ENCODE assay signal across 24 mouse cellular contexts in genomic region chr11:102290141-102290540, GRCm38 (mm10). TPM values are rescaled to one million over a fixed set of nuclear protein-coding genes. Genes with fewer than 3 reads are reported as not detected.
DNase-seq lines count a peak whose midpoint lies in the region; ATAC-seq and TF ChIP-seq lines count a peak whose summit lies in the region.
"Had no signal": no experiment of that assay in that cellular context is flagged by ENCODE, and none has a peak within 500 bp of the region (broad histone marks: within the 10 kb centered on the region; RNA-seq: fewer than 3 reads in every experiment).

No protein-coding gene starts in this region.

- intact Hi-C loops in heart, postnatal 14 days (cut with DNase I), result no loop called here

- no peak overlapping the region for H3K4me2 ChIP-seq in heart, postnatal 0 days (ENCODE audit: low read depth, low read length)
- H3K4me2 ChIP-seq in liver, embryonic 12.5 days, result no peak overlapping the region
- H3K4me2 ChIP-seq in liver, embryonic 11.5 days, result no peak overlapping the region
- H3K4me2 ChIP-seq: forebrain, embryonic 12.5 days; limb, embryonic 12.5 days; liver, embryonic 13.5 days; stomach, embryonic 15.5 days had no signal

- peaks cover 60% of the 10 kb centered on the region for H3K36me3 ChIP-seq in heart, postnatal 0 days (replicated peaks; ENCODE audit: control insufficient read depth, insufficient read depth, low read length)
- peaks cover 79% of the 10 kb centered on the region for H3K36me3 ChIP-seq in liver, embryonic 12.5 days
- peaks cover 43% of the 10 kb centered on the region for H3K36me3 ChIP-seq in liver, embryonic 11.5 days (ENCODE audit: control insufficient read depth, insufficient read depth, low read length)
- H3K36me3 ChIP-seq in E14TG2a.4 (ENCODE audit: insufficient read depth, low read length), result peaks cover 91% of the 10 kb centered on the region
- H3K36me3 ChIP-seq in ES-E14 (ENCODE audit: control insufficient read depth, insufficient read depth, low read length, poor library complexity, severe bottlenecking), result peaks cover 52% of the 10 kb centered on the region

- ATAC-seq in heart, postnatal 0 days (ENCODE audit: insufficient read depth, low read depth), result no peak
- ATAC-seq in liver, embryonic 12.5 days, result no peak
- no peak for ATAC-seq in liver, embryonic 11.5 days (replicated peaks; ENCODE audit: low FRiP score)

- H3K4me3 ChIP-seq in heart, postnatal 0 days (ENCODE audit: low read depth, low read length), result no peak overlapping the region
- H3K4me3 ChIP-seq in liver, embryonic 12.5 days, result no peak overlapping the region
- no peak overlapping the region for H3K4me3 ChIP-seq in liver, embryonic 11.5 days (ENCODE audit: low read depth, low read length)
- H3K4me3 ChIP-seq in E14TG2a.4 (replicated peaks; ENCODE audit: low read length), result 0 out of 2 replicates have a peak overlapping the region, but pooled peaks have one; percentile 10
- no peak overlapping the region for H3K4me3 ChIP-seq in ES-E14 (ENCODE audit: insufficient read depth in 1 of 2, low read depth in 1 of 2, low read length in 2 of 2, poor library complexity in 1 of 2, severe bottlenecking in 1 of 2)
- H3K4me3 ChIP-seq: forebrain, embryonic 12.5 days; limb, embryonic 12.5 days; liver, embryonic 13.5 days; stomach, embryonic 15.5 days had no signal

- WGBS in heart, postnatal 0 days, result 83% methylated on average over 4 of the region's 4 CpGs
- 83% methylated on average over 4 of the region's 4 CpGs for WGBS in liver, embryonic 12.5 days (ENCODE audit: insufficient replicate concordance)
- 88% methylated on average over 4 of the region's 4 CpGs for WGBS in liver, embryonic 11.5 days

- TF ChIP-seq EP300 in heart, postnatal 0 days (IDR thresholded peaks at IDR 0.05; ENCODE audit: low read depth), result no peak

- no peak overlapping the region for H3K27ac ChIP-seq in heart, postnatal 0 days (ENCODE audit: low read depth)
- H3K27ac ChIP-seq in liver, embryonic 12.5 days, result peak overlapping the region; percentile 16; the same call in 1 of the 2 replicates
- no peak overlapping the region for H3K27ac ChIP-seq in liver, embryonic 11.5 days (ENCODE audit: low read depth, low read length)
- H3K27ac ChIP-seq in ES-E14 (ENCODE audit: insufficient read depth, low read depth, low read length, poor library complexity, severe bottlenecking), result no peak overlapping the region; the same call in 1 of the 2 replicates
- H3K27ac ChIP-seq: forebrain, embryonic 12.5 days; limb, embryonic 12.5 days; stomach, embryonic 15.5 days had no signal

- in situ Hi-C loops in ES-E14 (cut with MboI; ENCODE audit: low sequenced_read_pairs in 2 of 2, unreplicated experiment in 2 of 2), result loop anchor here in 1 of 2 experiments (5.0 kb wide), 1 partner anchor 122 kb away; no protein-coding TSS in a partner anchor

- no peak for DNase-seq in heart, postnatal 0 days (ENCODE audit: low spot score)
- no peak for DNase-seq in heart, postnatal 14 days
- no peak for DNase-seq in liver, embryonic 11.5 days (ENCODE audit: low spot score)
- DNase-seq in ES-E14 (ENCODE audit: low read depth, low spot score), result no peak
- DNase-seq in left cerebral cortex, adult 18-20 months (ENCODE audit: low spot score in 2 of 2), result no peak
- DNase-seq: adrenal gland, postnatal 14 days; B cell, adult 2 months; cerebellum, adult 9-10 months; gastrocnemius, postnatal 36 days; kidney, adult 18-20 months; kidney, postnatal 10 days; liver, embryonic 13.5 days; lung, adult 2 months; thymus, adult 2 months; thymus, postnatal 4 days had no signal

- H3K9me3 ChIP-seq in heart, postnatal 0 days (replicated peaks; ENCODE audit: control insufficient read depth, low read length), result no peaks in the 10 kb centered on the region
- H3K9me3 ChIP-seq in liver, embryonic 12.5 days (replicated peaks), result no peaks in the 10 kb centered on the region
- H3K9me3 ChIP-seq in liver, embryonic 11.5 days (ENCODE audit: control insufficient read depth, low read length), result no peaks in the 10 kb centered on the region
- no peaks in the 10 kb centered on the region for H3K9me3 ChIP-seq in E14TG2a.4 (ENCODE audit: low read length)
- no peaks in the 10 kb centered on the region for H3K9me3 ChIP-seq in ES-E14 (ENCODE audit: control insufficient read depth, insufficient read depth, low read depth, low read length)
- H3K9me3 ChIP-seq: forebrain, embryonic 12.5 days; limb, embryonic 12.5 days; liver, embryonic 13.5 days; stomach, embryonic 15.5 days had no signal

- H3K4me1 ChIP-seq in heart, postnatal 0 days (ENCODE audit: control insufficient read depth, insufficient read depth), result peaks cover 12% of the 10 kb centered on the region
- H3K4me1 ChIP-seq in liver, embryonic 12.5 days, result peaks cover 61% of the 10 kb centered on the region
- peaks cover 21% of the 10 kb centered on the region for H3K4me1 ChIP-seq in liver, embryonic 11.5 days (replicated peaks; ENCODE audit: control insufficient read depth, insufficient read depth, low read length)
- H3K4me1 ChIP-seq in E14TG2a.4 (replicated peaks; ENCODE audit: low read depth, low read length) (peaks cover 93% of the 10 kb centered on the region), ES-E14 (ENCODE audit: control insufficient read depth in 2 of 2, insufficient read depth in 2 of 2, low read length in 2 of 2, poor library complexity in 1 of 2) (peaks cover 5 to 20% of the 10 kb centered on the region in 2 experiments; a peak in 1 of 4 replicates)

- H3K9ac ChIP-seq in heart, postnatal 0 days (replicated peaks; ENCODE audit: low read depth, low read length), result 0 out of 2 replicates have a peak overlapping the region, but pooled peaks have one; percentile 3
- H3K9ac ChIP-seq in liver, embryonic 12.5 days, result peak overlapping the region; percentile 6; the same call in 1 of the 2 replicates
- no peak overlapping the region for H3K9ac ChIP-seq in liver, embryonic 11.5 days (ENCODE audit: low read depth, low read length)
- H3K9ac ChIP-seq in ES-E14 (ENCODE audit: insufficient read depth, low read depth, low read length, poor library complexity, severe bottlenecking), result peak overlapping the region; percentile 19; the same call in 1 of the 2 replicates
- H3K9ac ChIP-seq: forebrain, embryonic 12.5 days; limb, embryonic 12.5 days; stomach, embryonic 15.5 days had no signal

- H3K27me3 ChIP-seq in heart, postnatal 0 days (ENCODE audit: control insufficient read depth, insufficient read depth, low read length), result no peaks in the 10 kb centered on the region
- no peaks in the 10 kb centered on the region for H3K27me3 ChIP-seq in liver, embryonic 12.5 days (replicated peaks)
- H3K27me3 ChIP-seq in liver, embryonic 11.5 days (replicated peaks; ENCODE audit: control insufficient read depth, insufficient read depth, low read length), result no peaks in the 10 kb centered on the region
- no peaks in the 10 kb centered on the region for H3K27me3 ChIP-seq in E14TG2a.4 (ENCODE audit: insufficient read depth, low read length)
- H3K27me3 ChIP-seq: CH12.LX; forebrain, embryonic 12.5 days; limb, embryonic 12.5 days; liver, embryonic 13.5 days; stomach, embryonic 15.5 days had no signal

- TF ChIP-seq CTCF in heart, postnatal 0 days (IDR thresholded peaks at IDR 0.05; ENCODE audit: low read depth), result no peak
- no peak for TF ChIP-seq CTCF in E14TG2a.4 (conservative IDR thresholded peaks at IDR 0.05; ENCODE audit: low read length)

RNA-seq across cellular contexts. Expression of gene Tmub2, which starts 5.4 kb away (rescaled TPM):
- total RNA-seq in heart, postnatal 0 days (2014; rRNA removed; ENCODE audit: low replicate concordance), result 57.4 and 61.7 TPM in 2 replicates
- 29.8 and 30.1 TPM in 2 replicates for polyA plus RNA-seq in heart, postnatal 0 days (2015; fragmentation: Nextera tagmentation; extraction: Ambion mirVana)
- 10 to 100 TPM; 26.6 TPM for total RNA-seq in heart, postnatal 14 days (2021)
- 28.4 and 28.9 TPM in 2 replicates for polyA plus RNA-seq in liver, embryonic 12.5 days (2016; fragmentation: Nextera tagmentation; extraction: Ambion mirVana)
- polyA plus RNA-seq in liver, embryonic 11.5 days (2014; fragmentation: Nextera tagmentation; extraction: Ambion mirVana), result 41.6 and 44.8 TPM in 2 replicates
- 33.0 and 37.2 TPM in 2 replicates for total RNA-seq in ES-E14 (2012; rRNA removed)
- 10 to 100 TPM; 65.1 to 71.0 TPM for total RNA-seq in left cerebral cortex, adult 18-20 months (2021)

RNA-seq across cellular contexts. Expression of gene Atxn7l3, which starts 6.3 kb away (rescaled TPM):
- total RNA-seq in heart, postnatal 0 days (2014; rRNA removed; ENCODE audit: low replicate concordance), result 32.5 and 36.2 TPM in 2 replicates
- 5.2 and 5.4 TPM in 2 replicates for polyA plus RNA-seq in heart, postnatal 0 days (2015; fragmentation: Nextera tagmentation; extraction: Ambion mirVana)
- total RNA-seq in heart, postnatal 14 days (2021), result 10 to 100 TPM; 26.5 to 29.5 TPM
- 7.3 and 7.5 TPM in 2 replicates for polyA plus RNA-seq in liver, embryonic 12.5 days (2016; fragmentation: Nextera tagmentation; extraction: Ambion mirVana)
- 11.4 and 14.7 TPM in 2 replicates for polyA plus RNA-seq in liver, embryonic 11.5 days (2014; fragmentation: Nextera tagmentation; extraction: Ambion mirVana)
- 55.4 and 60.4 TPM in 2 replicates for total RNA-seq in ES-E14 (2012; rRNA removed)
- 100 to 1,000 TPM; 224 to 230 TPM for total RNA-seq in left cerebral cortex, adult 18-20 months (2021)

RNA-seq across cellular contexts. Expression of gene Asb16, which starts 21.6 kb away (rescaled TPM):
- total RNA-seq in heart, postnatal 0 days (2014; rRNA removed; ENCODE audit: low replicate concordance), result 0.99 and 1.2 TPM in 2 replicates
- polyA plus RNA-seq in heart, postnatal 0 days (2015; fragmentation: Nextera tagmentation; extraction: Ambion mirVana), result 0.07 TPM in 2 replicates
- total RNA-seq in heart, postnatal 14 days (2021), result under 1 TPM; 0.61 to 0.62 TPM
- 0.05 TPM in 1 of 2 replicates, not detected in the other for polyA plus RNA-seq in liver, embryonic 12.5 days (2016; fragmentation: Nextera tagmentation; extraction: Ambion mirVana)
- polyA plus RNA-seq in liver, embryonic 11.5 days (2014; fragmentation: Nextera tagmentation; extraction: Ambion mirVana), result 0.05 and 0.12 TPM in 2 replicates
- 0.98 and 1.0 TPM in 2 replicates for total RNA-seq in ES-E14 (2012; rRNA removed)
- total RNA-seq in left cerebral cortex, adult 18-20 months (2021), result 1 to 10 TPM; 2.2 to 2.9 TPM
- total RNA-seq: CH12.LX; hematopoietic stem cell, adult 5-6 weeks; neutrophil, adult 5-6 weeks had no signal
- polyA plus RNA-seq: forebrain, embryonic 12.5 days; stomach, embryonic 15.5 days had no signal

RNA-seq across cellular contexts. Expression of gene Ubtf, which starts 29.4 kb away (rescaled TPM):
- 30.8 and 34.5 TPM in 2 replicates for total RNA-seq in heart, postnatal 0 days (2014; rRNA removed; ENCODE audit: low replicate concordance)
- 36.5 and 42.5 TPM in 2 replicates for polyA plus RNA-seq in heart, postnatal 0 days (2015; fragmentation: Nextera tagmentation; extraction: Ambion mirVana)
- total RNA-seq in heart, postnatal 14 days (2021), result 10 to 100 TPM; 60.1 to 69.7 TPM
- 97.2 and 98.8 TPM in 2 replicates for polyA plus RNA-seq in liver, embryonic 12.5 days (2016; fragmentation: Nextera tagmentation; extraction: Ambion mirVana)
- polyA plus RNA-seq in liver, embryonic 11.5 days (2014; fragmentation: Nextera tagmentation; extraction: Ambion mirVana), result 104 and 108 TPM in 2 replicates
- 138 and 155 TPM in 2 replicates for total RNA-seq in ES-E14 (2012; rRNA removed)
- total RNA-seq in left cerebral cortex, adult 18-20 months (2021), result 100 to 1,000 TPM; 123 to 140 TPM

RNA-seq across cellular contexts. Expression of gene BC030867, which starts 41.5 kb away (rescaled TPM):
- total RNA-seq in heart, postnatal 0 days (2014; rRNA removed; ENCODE audit: low replicate concordance), result 3.9 and 5.6 TPM in 2 replicates
- 2.2 and 2.9 TPM in 2 replicates for polyA plus RNA-seq in heart, postnatal 0 days (2015; fragmentation: Nextera tagmentation; extraction: Ambion mirVana)
- total RNA-seq in heart, postnatal 14 days (2021), result under 1 TPM; 0.74 to 0.83 TPM
- polyA plus RNA-seq in liver, embryonic 12.5 days (2016; fragmentation: Nextera tagmentation; extraction: Ambion mirVana), result 19.5 and 19.7 TPM in 2 replicates
- 28.2 and 29.4 TPM in 2 replicates for polyA plus RNA-seq in liver, embryonic 11.5 days (2014; fragmentation: Nextera tagmentation; extraction: Ambion mirVana)
- 17.3 and 17.8 TPM in 2 replicates for total RNA-seq in ES-E14 (2012; rRNA removed)
- total RNA-seq in left cerebral cortex, adult 18-20 months (2021), result 1 to 10 TPM; 1.0 to 2.3 TPM
- total RNA-seq: gastrocnemius, adult 18-20 months; gastrocnemius, postnatal 36 days; neutrophil, adult 5-6 weeks had no signal
